Mouse (Mus musculus) hindbrain, embryonic 13.5 days (tissue): ENCODE data around the gene Hs6st3. TPM values are rescaled to one million over a fixed set of nuclear protein-coding genes. Genes with fewer than 3 reads are reported as not detected.

Experiments used
- ATAC-seq: fragments of 200-750 bp; cut with Nextera tagmentation; 2 replicates; pipeline ENCODE4 v1.8.0; 2017; ENCODE audit warnings: moderate TSS enrichment; ENCODE audit not compliant: low FRiP score
- H3K27ac ChIP-seq: fragments of 300-500 bp; sonication (generic); 2 replicates; pipeline ENCODE4 v1.5.1; 2015; ENCODE audit warnings: inconsistent platforms, mild to moderate bottlenecking, moderate library complexity
- H3K27me3 ChIP-seq: fragments of 300-500 bp; sonication (generic); 2 replicates; pipeline ENCODE4 v1.6.1; 2015; ENCODE audit warnings: mild to moderate bottlenecking, inconsistent platforms
- H3K36me3 ChIP-seq: fragments of 300-500 bp; sonication (generic); 2 replicates; pipeline ENCODE4 v1.6.1; 2015; ENCODE audit warnings: mild to moderate bottlenecking, inconsistent platforms
- H3K4me1 ChIP-seq: fragments of 300-500 bp; sonication (generic); replicated peaks from 2 replicates; pipeline ENCODE4 v1.6.1; 2015; ENCODE audit warnings: inconsistent platforms
- H3K4me2 ChIP-seq: fragments of 300-500 bp; sonication (generic); 2 replicates; pipeline ENCODE4 v1.6.1; 2015; ENCODE audit warnings: inconsistent platforms, mild to moderate bottlenecking, moderate library complexity
- H3K4me3 ChIP-seq: fragments of 300-500 bp; sonication (generic); 2 replicates; pipeline ENCODE4 v1.5.1; 2015; ENCODE audit warnings: mild to moderate bottlenecking, inconsistent platforms
- H3K9ac ChIP-seq: fragments of 300-500 bp; sonication (generic); 2 replicates; pipeline ENCODE4 v1.6.1; 2015; ENCODE audit warnings: mild to moderate bottlenecking, inconsistent platforms
- H3K9me3 ChIP-seq: fragments of 300-500 bp; sonication (generic); 2 replicates; pipeline ENCODE4 v1.6.1; 2016; ENCODE audit warnings: inconsistent platforms
- WGBS: fragments of 180-500 bp; shearing (Covaris S2); methylation state at CpG from one replicate; pipeline ENCODE4 v1.1.7; 2015; 5-methylcytosine and 5-hydroxymethylcytosine counted together
- polyA plus RNA-seq: library from polyadenylated mRNA; unstranded; fragments of >200 nt; fragmentation: Nextera tagmentation; extraction: Ambion mirVana; gene quantifications from 2 replicates; pipeline ENCODE4 v1.2.1, GENCODE M21; 2015

Gene Hs6st3
- polyA plus RNA-seq, 1 experiment from 2014 or later, result 1.9 TPM

- Histone ChIP-seq H3K4me1 (no peaks in the 10 kb centered on the region; the same call in 1 of the 2 replicates), H3K4me3 (no peak overlapping the region), H3K4me2 (no peak overlapping the region), H3K27me3 (no peaks in the 10 kb centered on the region), H3K27ac (no peak overlapping the region), H3K9ac (no peak overlapping the region), H3K36me3 (no peaks in the 10 kb centered on the region), H3K9me3 (no peaks in the 10 kb centered on the region)
- 69% methylated on average over 8 of the region's 8 CpGs for WGBS
- ATAC-seq, result no peak
Measured at GRCm38 (mm10) chr14:119369274-119369673, 231.1 kb downstream of the Hs6st3 start.

GRCm38 (mm10) chr14:119370013-119370412, 231.9 kb downstream of the Hs6st3 start:
- no peaks in the 10 kb centered on the region; the same call in 1 of the 2 replicates for H3K4me1 ChIP-seq

GRCm38 (mm10) chr14:119379303-119379702, 241.2 kb downstream of the Hs6st3 start:
- no peak overlapping the region for H3K27ac ChIP-seq
- no peaks in the 10 kb centered on the region for H3K4me1 ChIP-seq
- H3K4me2 ChIP-seq, result no peak overlapping the region
- no peak for ATAC-seq
- H3K27me3 ChIP-seq, result no peaks in the 10 kb centered on the region
- H3K4me3 ChIP-seq, result no peak overlapping the region
- WGBS, result 89% methylated on average over 2 of the region's 2 CpGs
- no peaks in the 10 kb centered on the region for H3K36me3 ChIP-seq
- no peaks in the 10 kb centered on the region for H3K9me3 ChIP-seq
- no peak overlapping the region for H3K9ac ChIP-seq

More at GRCm38 (mm10) chr14:119370013-119370412, 231.9 kb downstream of the Hs6st3 start:
- no peak overlapping the region for H3K4me2 ChIP-seq
- no peaks in the 10 kb centered on the region for H3K9me3 ChIP-seq
- WGBS, result 72% methylated on average over 7 of the region's 7 CpGs
- no peaks in the 10 kb centered on the region for H3K36me3 ChIP-seq
- H3K9ac ChIP-seq, result no peak overlapping the region
- no peaks in the 10 kb centered on the region for H3K27me3 ChIP-seq
- no peak for ATAC-seq
- H3K27ac ChIP-seq, result no peak overlapping the region
- H3K4me3 ChIP-seq, result no peak overlapping the region

- Histone ChIP-seq H3K4me2 (no peak overlapping the region), H3K4me1 (no peaks in the 10 kb centered on the region), H3K9ac (no peak overlapping the region), H3K27ac (no peak overlapping the region), H3K36me3 (no peaks in the 10 kb centered on the region), H3K9me3 (no peaks in the 10 kb centered on the region), H3K27me3 (no peaks in the 10 kb centered on the region), H3K4me3 (no peak overlapping the region)
- 94% methylated on average over 10 of the region's 10 CpGs for WGBS
- ATAC-seq, result no peak
Measured at GRCm38 (mm10) chr14:119401618-119402017, 263.5 kb downstream of the Hs6st3 start.

GRCm38 (mm10) chr14:119409334-119410050, 271.4 kb downstream of the Hs6st3 start:
- no peak for ATAC-seq
- H3K9ac ChIP-seq, result no peak overlapping the region
- no peak overlapping the region for H3K4me3 ChIP-seq
- H3K9me3 ChIP-seq, result no peaks in the 10 kb centered on the region
- WGBS, result 74% methylated on average over 11 of the region's 11 CpGs
- H3K4me2 ChIP-seq, result no peak overlapping the region
- no peak overlapping the region for H3K27ac ChIP-seq
- no peaks in the 10 kb centered on the region for H3K27me3 ChIP-seq
- no peaks in the 10 kb centered on the region; the same call in 1 of the 2 replicates for H3K4me1 ChIP-seq
- no peaks in the 10 kb centered on the region for H3K36me3 ChIP-seq

GRCm38 (mm10) chr14:119422894-119423293, 284.8 kb downstream of the Hs6st3 start:
- Histone ChIP-seq H3K9ac (no peak overlapping the region), H3K4me3 (no peak overlapping the region), H3K27me3 (no peaks in the 10 kb centered on the region), H3K9me3 (no peaks in the 10 kb centered on the region), H3K27ac (no peak overlapping the region), H3K4me1 (no peaks in the 10 kb centered on the region), H3K36me3 (no peaks in the 10 kb centered on the region), H3K4me2 (no peak overlapping the region)
- no peak for ATAC-seq
- WGBS, result 92% methylated on average over 5 of the region's 5 CpGs

- Histone ChIP-seq H3K4me1 (no peaks in the 10 kb centered on the region), H3K4me3 (no peak overlapping the region), H3K27me3 (no peaks in the 10 kb centered on the region), H3K36me3 (no peaks in the 10 kb centered on the region), H3K9ac (no peak overlapping the region), H3K4me2 (no peak overlapping the region), H3K27ac (no peak overlapping the region), H3K9me3 (no peaks in the 10 kb centered on the region)
- no peak for ATAC-seq
- WGBS, result 17% methylated on average over 4 of the region's 4 CpGs
Measured at GRCm38 (mm10) chr14:119450471-119450870, 312.3 kb downstream of the Hs6st3 start.

- no peaks in the 10 kb centered on the region for H3K4me1 ChIP-seq
- H3K27me3 ChIP-seq, result no peaks in the 10 kb centered on the region
- no peak overlapping the region for H3K27ac ChIP-seq
Measured at GRCm38 (mm10) chr14:119451594-119451993, 313.5 kb downstream of the Hs6st3 start.

GRCm38 (mm10) chr14:119452382-119452781, 314.2 kb downstream of the Hs6st3 start:
- H3K9me3 ChIP-seq, result no peaks in the 10 kb centered on the region
- H3K4me1 ChIP-seq, result no peaks in the 10 kb centered on the region

More at GRCm38 (mm10) chr14:119451594-119451993, 313.5 kb downstream of the Hs6st3 start:
- ATAC-seq, result no peak
- H3K4me2 ChIP-seq, result no peak overlapping the region
- H3K9me3 ChIP-seq, result no peaks in the 10 kb centered on the region
- no peak overlapping the region for H3K9ac ChIP-seq
- H3K36me3 ChIP-seq, result no peaks in the 10 kb centered on the region
- no peak overlapping the region for H3K4me3 ChIP-seq

GRCm38 (mm10) chr14:119452797-119453196, 314.7 kb downstream of the Hs6st3 start:
- H3K27me3 ChIP-seq, result no peaks in the 10 kb centered on the region
- no peak overlapping the region for H3K27ac ChIP-seq
- WGBS, result 74% methylated on average over 3 of the region's 3 CpGs
- H3K36me3 ChIP-seq, result no peaks in the 10 kb centered on the region
- no peak overlapping the region for H3K9ac ChIP-seq
- no peak for ATAC-seq
- no peak overlapping the region for H3K4me2 ChIP-seq
- H3K9me3 ChIP-seq, result no peaks in the 10 kb centered on the region
- no peak overlapping the region for H3K4me3 ChIP-seq
- H3K4me1 ChIP-seq, result no peaks in the 10 kb centered on the region

More at GRCm38 (mm10) chr14:119452382-119452781, 314.2 kb downstream of the Hs6st3 start:
- no peak overlapping the region for H3K4me2 ChIP-seq
- H3K36me3 ChIP-seq, result no peaks in the 10 kb centered on the region
- no peak overlapping the region for H3K4me3 ChIP-seq
- H3K27ac ChIP-seq, result no peak overlapping the region
- H3K27me3 ChIP-seq, result no peaks in the 10 kb centered on the region
- no peak for ATAC-seq
- H3K9ac ChIP-seq, result no peak overlapping the region

- ATAC-seq, result no peak
- 85% methylated on average over 5 of the region's 5 CpGs for WGBS
- no peak overlapping the region for H3K27ac ChIP-seq
- no peak overlapping the region for H3K4me2 ChIP-seq
- H3K36me3 ChIP-seq, result no peaks in the 10 kb centered on the region
- H3K4me3 ChIP-seq, result no peak overlapping the region
- no peak overlapping the region for H3K9ac ChIP-seq
- no peaks in the 10 kb centered on the region for H3K9me3 ChIP-seq
- no peaks in the 10 kb centered on the region for H3K4me1 ChIP-seq
- H3K27me3 ChIP-seq, result no peaks in the 10 kb centered on the region
Measured at GRCm38 (mm10) chr14:119464308-119464707, 326.2 kb downstream of the Hs6st3 start.

- Histone ChIP-seq H3K9me3 (no peaks in the 10 kb centered on the region), H3K4me3 (no peak overlapping the region), H3K27ac (no peak overlapping the region), H3K27me3 (no peaks in the 10 kb centered on the region), H3K9ac (no peak overlapping the region), H3K4me1 (no peaks in the 10 kb centered on the region), H3K4me2 (no peak overlapping the region), H3K36me3 (no peaks in the 10 kb centered on the region)
- 95% methylated on average over 1 of the region's 1 CpGs for WGBS
- ATAC-seq, result no peak
Measured at GRCm38 (mm10) chr14:119464883-119465282, 326.7 kb downstream of the Hs6st3 start.

- H3K9me3 ChIP-seq, result no peaks in the 10 kb centered on the region
- H3K27ac ChIP-seq, result no peak overlapping the region
- H3K27me3 ChIP-seq, result no peaks in the 10 kb centered on the region
- no peak overlapping the region for H3K4me2 ChIP-seq
- no peaks in the 10 kb centered on the region for H3K4me1 ChIP-seq
- H3K4me3 ChIP-seq, result no peak overlapping the region
- ATAC-seq, result no peak
- no peak overlapping the region for H3K9ac ChIP-seq
- WGBS, result 68% methylated on average over 5 of the region's 5 CpGs
- no peaks in the 10 kb centered on the region for H3K36me3 ChIP-seq
Measured at GRCm38 (mm10) chr14:119466899-119467588, 328.9 kb downstream of the Hs6st3 start.
